Mouse (Mus musculus): ENCODE data around the gene Sh2d3c.

GRCm38 (mm10) chr2:32677683-32678082 is 43.2 kb upstream of the Sh2d3c start:
- TF ChIP-seq CTCF (IDR thresholded peaks at IDR 0.05; ENCODE audit: low read depth), result no peak
- TF ChIP-seq EP300 (IDR thresholded peaks at IDR 0.05; ENCODE audit: low read depth), result no peak
